Mouse (Mus musculus) limb, embryonic 13.5 days (tissue): ENCODE results near the gene Arhgap1. TPM values are rescaled to one million over a fixed set of nuclear protein-coding genes. Genes with fewer than 3 reads are reported as not detected.

Experiments
- ATAC-seq: fragments of 200-750 bp; cut with Nextera tagmentation; 2 replicates; pipeline ENCODE4 v1.8.0; 2017; ENCODE audit warnings: low read depth, moderate number of reproducible peaks, moderate TSS enrichment; ENCODE audit not compliant: low FRiP score
- H3K27ac ChIP-seq: fragments of 300-500 bp; sonication (generic); 2 replicates; pipeline ENCODE4 v1.5.1; 2015; ENCODE audit warnings: inconsistent platforms, mild to moderate bottlenecking, moderate library complexity
- H3K27me3 ChIP-seq: fragments of 300-500 bp; sonication (generic); 2 replicates; pipeline ENCODE4 v1.6.1; 2015; ENCODE audit warnings: mild to moderate bottlenecking, inconsistent platforms
- H3K36me3 ChIP-seq: fragments of 300-500 bp; sonication (generic); 2 replicates; pipeline ENCODE4 v1.6.1; 2015; ENCODE audit warnings: inconsistent platforms, mild to moderate bottlenecking, moderate library complexity
- H3K4me1 ChIP-seq: fragments of 300-500 bp; sonication (generic); 2 replicates; pipeline ENCODE4 v1.6.1; 2015; ENCODE audit warnings: inconsistent platforms
- H3K4me2 ChIP-seq: fragments of 300-500 bp; sonication (generic); replicated peaks from 2 replicates; pipeline ENCODE4 v1.6.1; 2015; ENCODE audit warnings: inconsistent platforms, mild to moderate bottlenecking, moderate library complexity
- H3K4me3 ChIP-seq: fragments of 300-500 bp; sonication (generic); 2 replicates; pipeline ENCODE4 v1.5.1; 2015; ENCODE audit warnings: moderate library complexity, mild to moderate bottlenecking, inconsistent platforms
- H3K9ac ChIP-seq: fragments of 300-500 bp; sonication (generic); 2 replicates; pipeline ENCODE4 v1.6.1; 2015; ENCODE audit warnings: mild to moderate bottlenecking, inconsistent platforms
- H3K9me3 ChIP-seq: fragments of 300-500 bp; sonication (generic); 2 replicates; pipeline ENCODE4 v1.6.1; 2016; ENCODE audit warnings: inconsistent platforms
- WGBS: fragments of 180-500 bp; shearing (Covaris S2); methylation state at CpG from one replicate; pipeline ENCODE4 v1.1.7; 2015; 5-methylcytosine and 5-hydroxymethylcytosine counted together
- polyA plus RNA-seq: library from polyadenylated mRNA; unstranded; fragments of >200 nt; fragmentation: Nextera tagmentation; extraction: Ambion mirVana; gene quantifications from 2 replicates; pipeline ENCODE4 v1.2.1, GENCODE M21; 2015

Arhgap1 gene
- polyA plus RNA-seq, 1 experiment from 2014 or later, result 111 TPM

GRCm38 (mm10) chr2:91670038-91670437, 20.4 kb downstream of the Arhgap1 start:
- Histone ChIP-seq H3K4me3 (no peak overlapping the region), H3K36me3 (peaks cover 90% of the 10 kb centered on the region), H3K9ac (no peak overlapping the region), H3K9me3 (no peaks in the 10 kb centered on the region), H3K4me1 (no peaks in the 10 kb centered on the region), H3K4me2 (no peak overlapping the region), H3K27ac (no peak overlapping the region), H3K27me3 (no peaks in the 10 kb centered on the region)
- no peak for ATAC-seq
- WGBS, result 85% methylated on average over 6 of the region's 6 CpGs

- Histone ChIP-seq H3K36me3 (peaks cover 95% of the 10 kb centered on the region), H3K9ac (no peak overlapping the region), H3K27me3 (no peaks in the 10 kb centered on the region), H3K27ac (no peak overlapping the region), H3K4me1 (no peaks in the 10 kb centered on the region), H3K4me2 (no peak overlapping the region), H3K9me3 (no peaks in the 10 kb centered on the region), H3K4me3 (no peak overlapping the region)
- 90% methylated on average over 2 of the region's 2 CpGs for WGBS
- no peak for ATAC-seq
Observed at GRCm38 (mm10) chr2:91673587-91673986, 23.9 kb downstream of the Arhgap1 start.

GRCm38 (mm10) chr2:91674895-91675294, 25.2 kb downstream of the Arhgap1 start:
- Histone ChIP-seq H3K4me2 (no peak overlapping the region), H3K9me3 (no peaks in the 10 kb centered on the region), H3K4me3 (no peak overlapping the region), H3K36me3 (peaks cover 94% of the 10 kb centered on the region), H3K27ac (no peak overlapping the region), H3K4me1 (no peaks in the 10 kb centered on the region), H3K9ac (no peak overlapping the region), H3K27me3 (no peaks in the 10 kb centered on the region)
- ATAC-seq, result peak; percentile 39; the same call in 1 of the 2 replicates
- WGBS, result 90% methylated on average over 5 of the region's 5 CpGs

DNA sequence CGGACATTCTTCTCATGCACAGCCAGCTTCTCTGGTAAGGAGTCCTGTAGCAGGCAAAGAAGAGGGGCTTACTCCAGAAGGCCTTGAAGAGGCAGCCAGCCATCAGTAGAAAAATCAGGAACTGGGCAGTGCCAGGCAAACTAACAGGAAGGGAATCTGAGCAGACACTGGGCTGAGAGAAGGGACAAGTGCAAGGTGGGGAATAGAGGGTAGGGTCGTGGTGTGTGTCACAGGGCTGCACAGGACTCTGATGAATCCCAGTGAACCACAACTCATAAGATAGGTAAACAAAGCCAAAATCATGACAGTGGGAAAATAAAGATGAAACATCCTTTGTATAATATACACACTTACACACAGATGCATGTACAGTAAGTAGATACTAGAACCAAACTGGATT, 26.8 kb downstream of the Arhgap1 start:
- peaks cover 93% of the 10 kb centered on the region for H3K36me3 ChIP-seq
- ATAC-seq, result no peak
- H3K4me1 ChIP-seq, result no peaks in the 10 kb centered on the region
- no peaks in the 10 kb centered on the region for H3K9me3 ChIP-seq
- 81% methylated on average over 2 of the region's 2 CpGs for WGBS
- no peak overlapping the region for H3K4me2 ChIP-seq
- H3K27me3 ChIP-seq, result no peaks in the 10 kb centered on the region
- no peak overlapping the region for H3K27ac ChIP-seq
- H3K4me3 ChIP-seq, result no peak overlapping the region
- H3K9ac ChIP-seq, result no peak overlapping the region

DNA sequence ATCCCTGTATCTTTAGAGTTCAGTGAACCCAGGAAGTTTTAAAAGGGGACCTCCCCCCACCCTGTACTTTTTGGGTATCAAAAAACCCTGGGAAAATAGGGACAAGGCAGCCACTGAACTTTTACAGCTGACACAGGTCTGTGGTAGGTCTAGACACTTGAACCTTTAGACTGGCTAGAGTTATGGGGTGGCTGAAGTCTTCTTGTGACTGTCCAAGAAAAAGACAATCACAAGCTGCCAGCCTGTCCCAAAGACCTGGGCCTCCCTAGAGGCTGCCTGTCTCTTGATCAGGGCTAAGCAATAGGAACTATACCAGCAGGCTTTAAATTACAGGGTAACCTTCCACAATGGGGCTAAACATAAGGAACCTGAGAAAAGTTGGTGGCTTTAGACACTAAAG, 27.3 kb downstream of the Arhgap1 start:
- H3K4me1 ChIP-seq, result no peaks in the 10 kb centered on the region
- H3K9me3 ChIP-seq, result no peaks in the 10 kb centered on the region
- no peaks in the 10 kb centered on the region for H3K27me3 ChIP-seq
- no peak overlapping the region for H3K27ac ChIP-seq
- ATAC-seq, result no peak
- H3K4me3 ChIP-seq, result no peak overlapping the region
- H3K36me3 ChIP-seq, result peaks cover 93% of the 10 kb centered on the region
- no peak overlapping the region for H3K4me2 ChIP-seq
- no peak overlapping the region for H3K9ac ChIP-seq

DNA sequence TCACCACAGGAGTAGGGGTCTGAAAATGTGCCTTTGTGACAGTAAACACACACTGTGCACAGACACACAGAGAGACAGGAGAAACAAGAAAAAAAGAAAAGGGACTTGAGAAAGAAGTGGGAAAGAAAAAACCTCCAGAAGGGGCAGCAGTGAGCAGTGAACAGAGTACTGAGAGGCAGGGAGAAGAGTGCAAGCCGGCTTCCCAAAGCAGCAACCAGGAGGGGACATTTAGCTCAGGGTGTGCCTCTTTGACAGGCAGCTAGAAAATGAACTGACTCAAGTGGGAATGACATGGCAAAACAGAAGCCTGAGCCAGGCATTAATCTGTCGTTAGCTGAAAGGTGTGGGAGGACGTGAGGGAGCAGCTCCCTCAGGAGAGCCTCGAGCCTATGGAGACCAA, 33.2 kb downstream of the Arhgap1 start:
- no peak overlapping the region for H3K4me3 ChIP-seq
- no peak for ATAC-seq
- H3K27me3 ChIP-seq, result no peaks in the 10 kb centered on the region
- H3K27ac ChIP-seq, result no peak overlapping the region
- H3K36me3 ChIP-seq, result peaks cover 89% of the 10 kb centered on the region
- H3K9ac ChIP-seq, result no peak overlapping the region
- no peak overlapping the region for H3K4me2 ChIP-seq
- no peaks in the 10 kb centered on the region for H3K9me3 ChIP-seq
- H3K4me1 ChIP-seq, result no peaks in the 10 kb centered on the region
- 54% methylated on average over 4 of the region's 4 CpGs for WGBS

DNA sequence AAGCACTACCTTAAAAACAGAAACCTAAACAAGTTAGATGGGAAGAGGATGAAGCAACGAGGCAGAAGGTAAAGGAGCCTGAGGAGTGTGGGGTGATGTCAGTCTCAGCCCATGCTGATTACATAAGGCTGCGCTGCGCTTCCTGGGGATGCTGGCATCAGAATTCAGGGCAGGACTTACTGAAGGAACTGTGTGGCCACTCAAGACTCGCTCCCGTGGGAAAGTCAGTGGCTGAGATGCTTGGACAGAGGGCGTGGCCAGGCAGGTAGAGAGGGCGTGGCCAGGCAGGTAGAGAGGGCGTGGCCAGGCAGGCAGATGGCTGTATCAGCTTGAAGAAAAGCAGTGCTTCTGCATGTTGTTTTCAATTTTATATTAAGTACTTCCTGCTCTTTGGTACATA, 34.3 kb downstream of the Arhgap1 start:
- no peak overlapping the region for H3K4me3 ChIP-seq
- WGBS, result 75% methylated on average over 8 of the region's 8 CpGs
- H3K9ac ChIP-seq, result no peak overlapping the region
- H3K27me3 ChIP-seq, result no peaks in the 10 kb centered on the region
- no peak overlapping the region for H3K27ac ChIP-seq
- H3K4me1 ChIP-seq, result no peaks in the 10 kb centered on the region
- peaks cover 83% of the 10 kb centered on the region for H3K36me3 ChIP-seq
- no peak overlapping the region for H3K4me2 ChIP-seq
- H3K9me3 ChIP-seq, result no peaks in the 10 kb centered on the region
- ATAC-seq, result no peak

DNA sequence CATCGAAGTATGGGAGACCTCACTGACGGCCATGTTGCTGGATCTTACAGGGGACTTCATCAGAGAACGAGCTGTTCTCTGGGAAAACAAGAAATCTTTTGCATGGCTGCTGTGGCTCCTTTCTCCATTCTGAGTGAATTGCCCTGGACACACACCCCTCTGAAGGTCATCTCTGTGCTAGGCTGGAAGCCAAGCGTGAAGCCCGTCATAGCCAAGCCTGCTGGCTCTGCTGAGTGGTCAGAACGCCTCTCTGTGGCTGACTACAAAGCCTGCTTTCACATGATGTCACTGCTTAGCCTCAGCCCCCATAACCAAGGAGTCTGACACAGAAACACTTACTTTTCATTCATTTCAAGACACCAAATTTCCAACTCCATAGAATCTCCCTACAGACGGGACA, 39.8 kb downstream of the Arhgap1 start:
- 87% methylated on average over 7 of the region's 7 CpGs for WGBS
- H3K36me3 ChIP-seq, result peaks cover 68% of the 10 kb centered on the region
- ATAC-seq, result no peak
- no peak overlapping the region for H3K9ac ChIP-seq
- no peaks in the 10 kb centered on the region for H3K27me3 ChIP-seq
- no peak overlapping the region for H3K4me2 ChIP-seq
- no peak overlapping the region for H3K27ac ChIP-seq
- H3K9me3 ChIP-seq, result no peaks in the 10 kb centered on the region
- H3K4me3 ChIP-seq, result no peak overlapping the region
- no peaks in the 10 kb centered on the region for H3K4me1 ChIP-seq

- Histone ChIP-seq H3K9me3 (no peaks in the 10 kb centered on the region), H3K27me3 (no peaks in the 10 kb centered on the region), H3K4me3 (no peak overlapping the region), H3K4me2 (no peak overlapping the region), H3K27ac (no peak overlapping the region), H3K4me1 (no peaks in the 10 kb centered on the region), H3K36me3 (peaks cover 38% of the 10 kb centered on the region), H3K9ac (no peak overlapping the region)
- no peak for ATAC-seq
- 90% methylated on average over 10 of the region's 10 CpGs for WGBS
Observed at GRCm38 (mm10) chr2:91695436-91696224, 46.0 kb downstream of the Arhgap1 start.

DNA sequence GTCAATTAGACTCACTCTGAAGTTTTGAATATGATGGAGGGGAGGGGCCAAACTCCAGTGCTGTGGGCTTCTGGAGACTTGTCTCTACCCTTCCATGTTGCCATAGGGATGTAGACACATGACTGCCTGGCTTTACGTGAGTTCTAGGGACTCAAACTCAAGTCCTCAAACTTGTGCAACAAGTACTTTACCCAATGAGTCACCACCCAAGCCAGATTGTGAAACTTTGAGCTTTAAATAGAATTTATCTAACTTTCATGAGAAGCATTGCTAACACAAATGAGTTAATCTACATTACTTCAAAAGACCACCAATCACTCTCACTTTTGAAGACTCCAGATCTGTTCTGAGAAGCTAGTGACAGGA, 46.5 kb downstream of the Arhgap1 start:
- Histone ChIP-seq H3K27me3 (no peaks in the 10 kb centered on the region), H3K9ac (no peak overlapping the region), H3K4me3 (no peak overlapping the region), H3K27ac (no peak overlapping the region), H3K36me3 (peaks cover 35% of the 10 kb centered on the region), H3K4me2 (no peak overlapping the region), H3K4me1 (no peaks in the 10 kb centered on the region), H3K9me3 (no peaks in the 10 kb centered on the region)
- ATAC-seq, result no peak
- WGBS, result 79% methylated on average over 1 of the region's 1 CpGs

DNA sequence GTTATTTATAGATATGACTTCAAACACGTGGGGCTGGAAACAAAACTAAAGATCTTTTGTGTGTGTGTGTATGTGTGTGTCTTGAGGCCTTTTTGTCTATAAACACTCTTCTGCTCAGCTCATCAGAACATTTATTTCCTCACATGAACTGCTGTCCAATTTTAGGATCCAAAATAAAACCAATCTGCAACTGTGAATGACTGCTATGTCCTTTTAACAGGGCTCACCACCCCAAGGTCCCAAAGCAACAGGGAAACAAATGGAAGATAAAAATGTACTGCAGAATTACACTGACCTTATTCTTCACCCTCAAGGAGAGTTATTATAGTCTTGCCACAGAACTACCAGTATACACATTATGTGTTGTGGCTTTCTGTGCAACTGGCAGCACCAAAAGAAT, 49.6 kb downstream of the Arhgap1 start:
- no peak overlapping the region for H3K9ac ChIP-seq
- no peak for ATAC-seq
- H3K27ac ChIP-seq, result no peak overlapping the region
- no peaks in the 10 kb centered on the region for H3K9me3 ChIP-seq
- H3K4me3 ChIP-seq, result no peak overlapping the region
- H3K4me1 ChIP-seq, result no peaks in the 10 kb centered on the region
- 78% methylated on average over 1 of the region's 1 CpGs for WGBS
- H3K36me3 ChIP-seq, result peaks cover 17% of the 10 kb centered on the region
- no peaks in the 10 kb centered on the region for H3K27me3 ChIP-seq
- no peak overlapping the region for H3K4me2 ChIP-seq

DNA sequence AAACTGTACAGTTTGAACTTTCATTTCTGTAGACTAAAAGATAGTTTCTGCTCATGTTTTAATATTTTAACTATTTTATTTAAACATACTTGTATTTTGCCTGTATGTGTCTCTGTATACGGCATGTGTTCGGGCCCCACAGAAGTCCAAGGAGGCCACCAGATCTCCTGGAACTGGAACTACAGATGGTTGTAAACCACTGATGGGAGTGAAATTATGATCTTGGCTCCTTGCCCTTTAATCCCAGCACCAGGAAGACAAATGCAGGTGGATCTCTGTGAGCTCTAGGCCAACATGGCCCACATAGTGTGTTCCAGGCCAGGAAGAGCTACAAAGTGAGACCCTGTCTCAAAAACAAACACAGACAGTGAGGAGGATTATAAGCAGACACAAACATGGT, 51.7 kb downstream of the Arhgap1 start:
- no peaks in the 10 kb centered on the region for H3K27me3 ChIP-seq
- no peak overlapping the region for H3K27ac ChIP-seq
- no peaks in the 10 kb centered on the region for H3K4me1 ChIP-seq
- H3K4me2 ChIP-seq, result no peak overlapping the region
- no peaks in the 10 kb centered on the region for H3K9me3 ChIP-seq
- H3K9ac ChIP-seq, result no peak overlapping the region
- 98% methylated on average over 2 of the region's 2 CpGs for WGBS
- no peak overlapping the region for H3K4me3 ChIP-seq
- H3K36me3 ChIP-seq, result no peaks in the 10 kb centered on the region
- no peak for ATAC-seq

DNA sequence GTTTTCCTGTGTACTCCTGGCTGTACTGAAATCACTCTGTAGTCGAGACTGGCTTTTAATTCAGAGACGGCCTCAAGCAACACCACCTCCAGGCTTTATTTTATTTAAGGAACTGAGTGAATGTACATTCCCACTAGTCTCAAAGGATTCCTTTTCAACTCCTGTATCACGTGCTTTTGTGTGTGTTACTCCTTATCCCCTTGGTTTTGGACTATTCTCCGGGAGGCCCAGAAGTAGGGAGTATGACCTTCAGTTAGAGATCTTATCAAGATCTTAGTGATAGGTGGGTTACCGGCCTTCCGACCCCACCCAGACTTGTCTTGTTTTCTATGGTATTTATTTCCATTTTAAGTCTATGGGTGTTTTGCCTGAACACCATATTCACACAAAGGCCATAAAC, 56.1 kb downstream of the Arhgap1 start:
- WGBS, result 80% methylated on average over 6 of the region's 6 CpGs
- H3K4me3 ChIP-seq, result no peak overlapping the region
- no peak for ATAC-seq
- H3K27me3 ChIP-seq, result no peaks in the 10 kb centered on the region
- H3K9me3 ChIP-seq, result no peaks in the 10 kb centered on the region
- H3K9ac ChIP-seq, result no peak overlapping the region
- H3K27ac ChIP-seq, result no peak overlapping the region
- H3K4me1 ChIP-seq, result peaks cover 9% of the 10 kb centered on the region
- H3K36me3 ChIP-seq, result no peaks in the 10 kb centered on the region
- no peak overlapping the region for H3K4me2 ChIP-seq
